9 mouse cellular contexts compared by ENCODE assay signal in the genomic region with DNA sequence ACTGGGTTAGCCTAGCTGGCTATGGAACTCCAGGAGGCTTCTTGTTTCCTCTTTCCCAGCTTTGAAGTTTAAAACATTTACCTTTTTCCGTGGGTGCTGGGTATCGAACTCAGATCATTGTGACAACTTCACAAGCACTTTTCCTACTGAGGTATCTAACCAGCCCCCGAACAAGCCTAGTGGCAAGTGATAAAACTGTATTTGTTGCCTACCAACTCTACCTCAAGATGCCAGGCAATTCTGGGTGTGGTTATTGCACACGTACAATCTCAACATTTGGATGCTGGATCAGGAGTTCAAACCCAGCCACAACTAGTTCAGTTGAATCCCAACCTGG. TPM values are rescaled to one million over a fixed set of nuclear protein-coding genes. Genes with fewer than 3 reads are reported as not detected.
DNase-seq lines count a peak whose midpoint lies in the region; ATAC-seq and TF ChIP-seq lines count a peak whose summit lies in the region.
"Had no signal": no experiment of that assay in that cellular context is flagged by ENCODE, and none has a peak within 500 bp of the region (broad histone marks: within the 10 kb centered on the region; RNA-seq: fewer than 3 reads in every experiment).

No protein-coding gene starts in this region.

- DNase-seq in gastrocnemius, adult 2 months: no peak
- no peak for DNase-seq in gastrocnemius, postnatal 25 days
- peak; percentile 14 for DNase-seq in thymus, postnatal 25 days
- DNase-seq in thymus, postnatal 36 days: no peak
- DNase-seq in layer of hippocampus, adult 8-10 months (ENCODE audit: low spot score in 2 of 2): no peak
- DNase-seq in layer of hippocampus, adult 18-20 months (ENCODE audit: low spot score in 2 of 2): no peak
- DNase-seq in embryo, embryonic 10 days (ENCODE audit: low spot score): no peak

- no peak for ATAC-seq in limb, embryonic 13.5 days (ENCODE audit: low FRiP score, low read depth)

- 87% methylated on average over 4 of the region's 4 CpGs for WGBS in limb, embryonic 13.5 days

- H3K36me3 ChIP-seq in limb, embryonic 13.5 days: no peaks in the 10 kb centered on the region

- peak overlapping the region; percentile 92 for H3K27ac ChIP-seq in gastrocnemius, adult 2 months
- no peak overlapping the region for H3K27ac ChIP-seq in limb, embryonic 13.5 days

- intact Hi-C loops in gastrocnemius, adult 2 months (cut with DNase I): loop anchor here (5.0 kb wide), 1 partner anchor 87 kb away; no protein-coding TSS in a partner anchor

- H3K4me3 ChIP-seq in gastrocnemius, adult 2 months: no peak overlapping the region
- no peak overlapping the region for H3K4me3 ChIP-seq in limb, embryonic 13.5 days

- H3K9ac ChIP-seq in limb, embryonic 13.5 days: no peak overlapping the region

- H3K27me3 ChIP-seq in limb, embryonic 13.5 days: no peaks in the 10 kb centered on the region
- H3K27me3 ChIP-seq: Patski had no signal

- no peak for TF ChIP-seq CTCF in gastrocnemius, adult 2 months (IDR thresholded peaks at IDR 0.05)

- H3K9me3 ChIP-seq in limb, embryonic 13.5 days: no peaks in the 10 kb centered on the region

- peaks cover 33% of the 10 kb centered on the region for H3K4me1 ChIP-seq in limb, embryonic 13.5 days

- H3K4me2 ChIP-seq in limb, embryonic 13.5 days (replicated peaks): peak overlapping the region; percentile 89

RNA-seq across cellular contexts. Expression of gene Pla2g6, which starts 0.7 kb away (rescaled TPM):
- 10 to 100 TPM; 19.4 to 20.1 TPM for total RNA-seq in gastrocnemius, adult 2 months (2021)
- total RNA-seq in gastrocnemius, postnatal 25 days (2021): 10 to 100 TPM; 15.0 to 16.0 TPM
- polyA plus RNA-seq in limb, embryonic 13.5 days (2015; fragmentation: Nextera tagmentation; extraction: Ambion mirVana): 11.7 and 12.7 TPM in 2 replicates
- total RNA-seq in layer of hippocampus, adult 8-10 months (2022): 10 to 100 TPM; 21.0 to 24.8 (median 23.8) TPM
- total RNA-seq in layer of hippocampus, adult 18-20 months (2021): 10 to 100 TPM; 23.0 to 23.1 TPM

RNA-seq across cellular contexts. Expression of gene Maff, which starts 17.5 kb away (rescaled TPM):
- 1 to 10 TPM; 4.0 to 8.8 TPM for total RNA-seq in gastrocnemius, adult 2 months (2021)
- 1 to 10 TPM; 2.7 to 3.8 TPM for total RNA-seq in gastrocnemius, postnatal 25 days (2021)
- 2.2 and 2.4 TPM in 2 replicates for polyA plus RNA-seq in limb, embryonic 13.5 days (2015; fragmentation: Nextera tagmentation; extraction: Ambion mirVana)
- total RNA-seq in layer of hippocampus, adult 8-10 months (2022): 1 to 10 TPM; 1.2 to 3.7 (median 2.3) TPM
- total RNA-seq in layer of hippocampus, adult 18-20 months (2021): 1 to 10 TPM; 2.1 TPM

RNA-seq across cellular contexts. Expression of gene Baiap2l2, which starts 43.6 kb away (rescaled TPM):
- 1 to 10 TPM; 3.1 to 3.2 TPM for total RNA-seq in gastrocnemius, adult 2 months (2021)
- 1 to 10 TPM; 1.6 to 1.9 TPM for total RNA-seq in gastrocnemius, postnatal 25 days (2021)
- 8.8 and 11.7 TPM in 2 replicates for polyA plus RNA-seq in limb, embryonic 13.5 days (2015; fragmentation: Nextera tagmentation; extraction: Ambion mirVana)
- total RNA-seq in layer of hippocampus, adult 8-10 months (2022): 10 to 100 TPM in 2 of 4 experiments, 1 to 10 TPM in 2; 1.5 to 19.3 (median 10.9) TPM
- 1 to 10 TPM; 1.9 to 4.8 TPM for total RNA-seq in layer of hippocampus, adult 18-20 months (2021)
